Mouse (Mus musculus): ENCODE data around the gene 5530401A14Rik.

Gene 5530401A14Rik

GRCm38 (mm10) chr11:81926393-81926792, 65.9 kb downstream of the 5530401A14Rik start:
- DNase-seq (ENCODE audit: extremely low spot score, low read depth, low spot score): no peak

- no peak for DNase-seq (ENCODE audit: extremely low spot score, low read depth, low spot score)
Observed at GRCm38 (mm10) chr11:81937516-81937915, 77.0 kb downstream of the 5530401A14Rik start.

GRCm38 (mm10) chr11:81940988-81941387, 80.5 kb downstream of the 5530401A14Rik start:
- DNase-seq (ENCODE audit: extremely low spot score, low read depth, low spot score): no peak

GRCm38 (mm10) chr11:81942167-81942566, 81.7 kb downstream of the 5530401A14Rik start:
- no peak for DNase-seq (ENCODE audit: extremely low spot score, low read depth, low spot score)

All from hindlimb bud, embryonic 11.5 days (tissue).